ENCODE assay signal across 8 mouse cellular contexts in genomic region chr2:180963956-180964355, GRCm38 (mm10). TPM values are rescaled to one million over a fixed set of nuclear protein-coding genes. Genes with fewer than 3 reads are reported as not detected.
DNase-seq lines count a peak whose midpoint lies in the region; ATAC-seq and TF ChIP-seq lines count a peak whose summit lies in the region.

No protein-coding gene starts in this region.

- H3K4me2 ChIP-seq in liver, embryonic 11.5 days, result no peak overlapping the region; the same call in 1 of the 2 replicates
- no peak overlapping the region for H3K4me2 ChIP-seq in forebrain, embryonic 14.5 days (ENCODE audit: low read length)
- H3K4me2 ChIP-seq in neural tube, embryonic 11.5 days (ENCODE audit: low read depth), result no peak overlapping the region

- ATAC-seq in liver, embryonic 11.5 days (replicated peaks; ENCODE audit: low FRiP score), result no peak
- ATAC-seq in forebrain, embryonic 14.5 days, result peak; percentile 18; the same call in 1 of the 2 replicates
- peak; percentile 52 to 61 for ATAC-seq in hematopoietic stem cell, adult 5-6 weeks (replicated peaks in 1 of 2; ENCODE audit: insufficient read depth in 1 of 2, low FRiP score in 2 of 2, low TSS enrichment in 1 of 2, low read depth in 1 of 2, poor library complexity in 2 of 2, severe bottlenecking in 2 of 2)
- ATAC-seq in neural tube, embryonic 11.5 days (ENCODE audit: insufficient read depth, low FRiP score, low TSS enrichment), result no peak; the same call in 1 of the 2 replicates

- peak; percentile 68 for DNase-seq in liver
- DNase-seq in liver, embryonic 11.5 days (ENCODE audit: low spot score), result no peak
- peak; percentile 71 for DNase-seq in c-Kit-positive CD71-positive TER-119-negative erythroid progenitor cells, embryonic 14.5 days (ENCODE audit: low read depth)
- DNase-seq in forebrain, embryonic 14.5 days (ENCODE audit: low spot score), result peak; percentile 80
- peak; percentile 75 to 82 for DNase-seq in left cerebral cortex, adult 2 months (ENCODE audit: extremely low spot score in 1 of 2, low spot score in 2 of 2)
- peak; percentile 80 for DNase-seq in neural tube, embryonic 11.5 days (ENCODE audit: low spot score)

- WGBS in liver, embryonic 11.5 days, result 7% methylated on average over 5 of the region's 5 CpGs
- 6% methylated on average over 5 of the region's 5 CpGs for WGBS in forebrain, embryonic 14.5 days
- WGBS in neural tube, embryonic 11.5 days, result 7% methylated on average over 5 of the region's 5 CpGs

- H3K4me1 ChIP-seq in liver, embryonic 11.5 days (replicated peaks; ENCODE audit: control insufficient read depth, insufficient read depth, low read length), result peaks cover 30% of the 10 kb centered on the region
- H3K4me1 ChIP-seq in forebrain, embryonic 14.5 days (ENCODE audit: control insufficient read depth, insufficient read depth, low read length), result peaks cover 9% of the 10 kb centered on the region; the same call in 1 of the 2 replicates
- peaks cover 11% of the 10 kb centered on the region for H3K4me1 ChIP-seq in neural tube, embryonic 11.5 days (ENCODE audit: control insufficient read depth, insufficient read depth, low read length)
- H3K4me1 ChIP-seq in testis, adult 2 months (ENCODE audit: control insufficient read depth, insufficient read depth, low read length), result peaks cover 3% of the 10 kb centered on the region

- peak; percentile 99 for TF ChIP-seq CTCF in left cerebral cortex, adult 2 months (IDR thresholded peaks at IDR 0.05)
- TF ChIP-seq CTCF in testis, adult 2 months (IDR thresholded peaks at IDR 0.05; ENCODE audit: control insufficient read depth, insufficient read depth, insufficient replicate concordance, low read depth, low read length), result peak; percentile 84; the same call in 1 of the 2 replicates

- no peaks in the 10 kb centered on the region for H3K36me3 ChIP-seq in liver, embryonic 11.5 days (ENCODE audit: control insufficient read depth, insufficient read depth, low read length)
- H3K36me3 ChIP-seq in forebrain, embryonic 14.5 days (ENCODE audit: control insufficient read depth, insufficient read depth, low read length), result no peaks in the 10 kb centered on the region
- no peaks in the 10 kb centered on the region for H3K36me3 ChIP-seq in neural tube, embryonic 11.5 days (ENCODE audit: control insufficient read depth, insufficient read depth, low read length)
- no peaks in the 10 kb centered on the region for H3K36me3 ChIP-seq in testis, adult 2 months (ENCODE audit: control insufficient read depth, insufficient read depth, low read length)

- H3K27me3 ChIP-seq in liver, embryonic 11.5 days (replicated peaks; ENCODE audit: control insufficient read depth, insufficient read depth, low read length), result no peaks in the 10 kb centered on the region
- no peaks in the 10 kb centered on the region for H3K27me3 ChIP-seq in forebrain, embryonic 14.5 days (replicated peaks; ENCODE audit: control insufficient read depth, insufficient read depth, low read length)
- no peaks in the 10 kb centered on the region for H3K27me3 ChIP-seq in neural tube, embryonic 11.5 days (ENCODE audit: control insufficient read depth, insufficient read depth, low read length)
- no peaks in the 10 kb centered on the region for H3K27me3 ChIP-seq in testis, adult 2 months (ENCODE audit: control insufficient read depth, insufficient read depth, low read length)

- TF ChIP-seq POLR2A in testis, adult 2 months (IDR thresholded peaks at IDR 0.05; ENCODE audit: control insufficient read depth, low read depth, low read length), result no peak

- H3K9me3 ChIP-seq in liver, embryonic 11.5 days (ENCODE audit: control insufficient read depth, low read length), result no peaks in the 10 kb centered on the region
- H3K9me3 ChIP-seq in forebrain, embryonic 14.5 days (replicated peaks; ENCODE audit: control insufficient read depth, low read length), result no peaks in the 10 kb centered on the region
- no peaks in the 10 kb centered on the region for H3K9me3 ChIP-seq in neural tube, embryonic 11.5 days (ENCODE audit: control insufficient read depth, low read length)

- H3K27ac ChIP-seq in liver, embryonic 11.5 days (ENCODE audit: low read depth, low read length), result no peak overlapping the region
- no peak overlapping the region for H3K27ac ChIP-seq in forebrain, embryonic 14.5 days (ENCODE audit: low read depth, low read length)
- no peak overlapping the region for H3K27ac ChIP-seq in left cerebral cortex, adult 2 months
- no peak overlapping the region for H3K27ac ChIP-seq in neural tube, embryonic 11.5 days (ENCODE audit: low read depth, low read length)
- H3K27ac ChIP-seq in testis, adult 2 months (ENCODE audit: control insufficient read depth, insufficient read depth, low read depth, low read length), result no peak overlapping the region

- no peak overlapping the region for H3K4me3 ChIP-seq in liver, embryonic 11.5 days (ENCODE audit: low read depth, low read length)
- no peak overlapping the region for H3K4me3 ChIP-seq in forebrain, embryonic 14.5 days (ENCODE audit: low read depth, low read length)
- H3K4me3 ChIP-seq in left cerebral cortex, adult 2 months, result no peak overlapping the region
- H3K4me3 ChIP-seq in neural tube, embryonic 11.5 days (ENCODE audit: low read depth, low read length), result no peak overlapping the region
- no peak overlapping the region for H3K4me3 ChIP-seq in testis, adult 2 months (ENCODE audit: control insufficient read depth, low read depth, low read length)

- intact Hi-C loops in left cerebral cortex, adult 2 months (cut with DNase I), result loop anchor here (1.0 to 10.0 kb wide), 2 partner anchors 39 to 379 kb away; partner anchors contain the start of genes Mrgbp and Ogfr

- no peak overlapping the region for H3K9ac ChIP-seq in liver, embryonic 11.5 days (ENCODE audit: low read depth, low read length)
- H3K9ac ChIP-seq in forebrain, embryonic 14.5 days (ENCODE audit: low read length), result no peak overlapping the region
- H3K9ac ChIP-seq in neural tube, embryonic 11.5 days (ENCODE audit: low read length), result no peak overlapping the region

RNA-seq across cellular contexts. Expression of gene Arfgap1, which starts 3.1 kb away (rescaled TPM):
- 57.6 and 62.4 TPM in 2 replicates for polyA plus RNA-seq in liver, embryonic 11.5 days (2014; fragmentation: Nextera tagmentation; extraction: Ambion mirVana)
- 71.7 and 85.4 TPM in 2 replicates for polyA plus RNA-seq in forebrain, embryonic 14.5 days (2014; fragmentation: Nextera tagmentation; extraction: Ambion mirVana)
- 27.6 and 44.8 TPM in 2 replicates for total RNA-seq in hematopoietic stem cell, adult 5-6 weeks (2017)
- total RNA-seq in left cerebral cortex, adult 2 months (2021), result 100 to 1,000 TPM; 135 to 155 TPM
- 60.2 and 61.4 TPM in 2 replicates for polyA plus RNA-seq in neural tube, embryonic 11.5 days (2014; fragmentation: Nextera tagmentation; extraction: Ambion mirVana)
- polyA plus RNA-seq in testis, adult 2 months (2012; rRNA removed), result 31.2 and 32.2 TPM in 2 replicates

RNA-seq across cellular contexts. Expression of gene Nkain4, which starts 9.5 kb away (rescaled TPM):
- 5.3 and 6.8 TPM in 2 replicates for polyA plus RNA-seq in liver, embryonic 11.5 days (2014; fragmentation: Nextera tagmentation; extraction: Ambion mirVana)
- 57.3 and 60.7 TPM in 2 replicates for polyA plus RNA-seq in forebrain, embryonic 14.5 days (2014; fragmentation: Nextera tagmentation; extraction: Ambion mirVana)
- total RNA-seq in hematopoietic stem cell, adult 5-6 weeks (2017), result not detected in 2 replicates
- total RNA-seq in left cerebral cortex, adult 2 months (2021), result 10 to 100 TPM; 38.9 to 44.7 TPM
- polyA plus RNA-seq in neural tube, embryonic 11.5 days (2014; fragmentation: Nextera tagmentation; extraction: Ambion mirVana), result 65.1 and 73.6 TPM in 2 replicates
- 2.3 and 3.7 TPM in 2 replicates for polyA plus RNA-seq in testis, adult 2 months (2012; rRNA removed)

RNA-seq across cellular contexts. Expression of gene Col20a1, which starts 22.4 kb away (rescaled TPM):
- 0.10 and 0.16 TPM in 2 replicates for polyA plus RNA-seq in liver, embryonic 11.5 days (2014; fragmentation: Nextera tagmentation; extraction: Ambion mirVana)
- polyA plus RNA-seq in forebrain, embryonic 14.5 days (2014; fragmentation: Nextera tagmentation; extraction: Ambion mirVana), result 0.07 and 0.10 TPM in 2 replicates
- 0.45 TPM in 1 of 2 replicates, not detected in the other for total RNA-seq in hematopoietic stem cell, adult 5-6 weeks (2017)
- 1 to 10 TPM; 2.2 to 2.5 TPM for total RNA-seq in left cerebral cortex, adult 2 months (2021)
- 1.0 and 2.1 TPM in 2 replicates for polyA plus RNA-seq in neural tube, embryonic 11.5 days (2014; fragmentation: Nextera tagmentation; extraction: Ambion mirVana)
- 52.3 and 57.4 TPM in 2 replicates for polyA plus RNA-seq in testis, adult 2 months (2012; rRNA removed)

RNA-seq across cellular contexts. Expression of gene Birc7, which starts 35.1 kb away (rescaled TPM):
- polyA plus RNA-seq in liver, embryonic 11.5 days (2014; fragmentation: Nextera tagmentation; extraction: Ambion mirVana), result not detected in 2 replicates
- not detected in 2 replicates for polyA plus RNA-seq in forebrain, embryonic 14.5 days (2014; fragmentation: Nextera tagmentation; extraction: Ambion mirVana)
- not detected in 2 replicates for total RNA-seq in hematopoietic stem cell, adult 5-6 weeks (2017)
- under 1 TPM in 1 of 2 experiments, not detected in 1; 0.23 TPM for total RNA-seq in left cerebral cortex, adult 2 months (2021)
- 0.25 and 0.46 TPM in 2 replicates for polyA plus RNA-seq in neural tube, embryonic 11.5 days (2014; fragmentation: Nextera tagmentation; extraction: Ambion mirVana)
- not detected in 2 replicates for polyA plus RNA-seq in testis, adult 2 months (2012; rRNA removed)

RNA-seq across cellular contexts. Expression of gene Ythdf1, which starts 43.2 kb away (rescaled TPM):
- polyA plus RNA-seq in liver, embryonic 11.5 days (2014; fragmentation: Nextera tagmentation; extraction: Ambion mirVana), result 59.2 and 64.8 TPM in 2 replicates
- 24.5 and 36.8 TPM in 2 replicates for polyA plus RNA-seq in forebrain, embryonic 14.5 days (2014; fragmentation: Nextera tagmentation; extraction: Ambion mirVana)
- 32.6 and 33.7 TPM in 2 replicates for total RNA-seq in hematopoietic stem cell, adult 5-6 weeks (2017)
- total RNA-seq in left cerebral cortex, adult 2 months (2021), result 10 to 100 TPM; 50.5 to 60.8 TPM
- 75.7 and 77.9 TPM in 2 replicates for polyA plus RNA-seq in neural tube, embryonic 11.5 days (2014; fragmentation: Nextera tagmentation; extraction: Ambion mirVana)
- polyA plus RNA-seq in testis, adult 2 months (2012; rRNA removed), result 22.5 TPM in 2 replicates

Comparison
In these comparisons a context has a peak if more than half of its experiments do, and no peak if none do; other contexts are left out.
1. ATAC-seq: peak in forebrain, embryonic 14.5 days (single experiment) and hematopoietic stem cell, adult 5-6 weeks (2 of 2); none in liver, embryonic 11.5 days (single experiment) and neural tube, embryonic 11.5 days (single experiment).
2. RNA of gene Col20a1, which starts 22.4 kb away (polyA plus RNA-seq): 52.3 to 57.4 TPM in testis, adult 2 months; 1.0 to 2.1 TPM in neural tube, embryonic 11.5 days, 0.07 to 0.10 TPM in forebrain, embryonic 14.5 days and 0.10 to 0.16 TPM in liver, embryonic 11.5 days; every median in the first group is over 10 times any median in the second.